In the genomic region with DNA sequence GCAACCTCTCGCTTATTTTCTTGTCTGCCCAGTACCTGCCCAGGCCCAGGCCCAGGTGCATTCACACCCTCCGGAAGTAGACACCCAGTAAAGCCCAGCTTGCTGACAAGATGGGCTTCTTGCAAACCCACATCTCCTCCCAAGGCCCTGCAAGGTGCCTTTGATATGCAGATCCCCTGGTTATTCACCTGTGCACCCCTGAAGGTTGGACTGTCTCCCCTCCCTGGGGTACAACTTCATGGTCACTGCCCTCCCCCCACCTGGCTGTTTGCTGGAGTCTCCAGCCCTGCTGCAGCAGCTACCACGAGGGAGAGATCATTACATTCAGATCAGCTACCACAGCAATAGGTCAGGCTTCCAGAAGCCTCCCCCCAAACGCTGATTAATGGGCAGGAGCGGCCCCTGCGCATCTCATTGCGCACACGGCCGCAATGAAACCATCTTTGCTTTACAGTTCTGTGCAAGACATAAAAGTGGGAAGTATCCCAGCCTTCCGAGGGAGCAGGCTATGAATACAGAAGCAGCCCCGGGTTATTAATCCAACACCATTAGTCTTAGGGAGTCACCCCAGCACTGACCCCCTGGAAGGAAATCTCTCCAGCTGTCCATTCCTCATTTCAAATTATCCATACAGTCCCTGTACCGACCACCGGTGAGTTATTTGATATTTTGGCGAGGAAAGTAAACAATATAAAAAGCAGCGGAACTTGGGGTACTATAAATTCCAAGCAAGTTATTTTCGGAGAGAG, we compare ENCODE assay signal across 18 mouse cellular contexts.
DNase-seq lines count a peak whose midpoint lies in the region; ATAC-seq and TF ChIP-seq lines count a peak whose summit lies in the region.
"Had no signal": no experiment of that assay in that cellular context is flagged by ENCODE, and none has a peak within 500 bp of the region (broad histone marks: within the 10 kb centered on the region; RNA-seq: fewer than 3 reads in every experiment).

No protein-coding gene starts in this region.

- peak overlapping the region; percentile 70 for H3K27ac ChIP-seq in neural tube, embryonic 11.5 days (ENCODE audit: low read depth, low read length)
- H3K27ac ChIP-seq in hindbrain, embryonic 15.5 days (replicated peaks) = peak overlapping the region; percentile 56; the same call in 1 of the 2 replicates
- H3K27ac ChIP-seq in midbrain, embryonic 14.5 days (replicated peaks; ENCODE audit: low read depth, low read length) = peak overlapping the region; percentile 52; the same call in 1 of the 2 replicates
- peak overlapping the region; percentile 58 for H3K27ac ChIP-seq in olfactory bulb, adult 2 months (ENCODE audit: insufficient read depth, low read depth, low read length)
- H3K27ac ChIP-seq in heart, adult 2 months = no peak overlapping the region
- no peak overlapping the region for H3K27ac ChIP-seq in liver, embryonic 12.5 days
- H3K27ac ChIP-seq: embryonic facial prominence, embryonic 15.5 days; heart, embryonic 13.5 days; limb, embryonic 13.5 days; liver, embryonic 15.5 days had no signal

- no peak overlapping the region for H3K9ac ChIP-seq in neural tube, embryonic 11.5 days (ENCODE audit: low read length)
- no peak overlapping the region for H3K9ac ChIP-seq in hindbrain, embryonic 15.5 days
- peak overlapping the region; percentile 23; the same call in 1 of the 2 replicates for H3K9ac ChIP-seq in midbrain, embryonic 14.5 days (replicated peaks; ENCODE audit: low read length)
- H3K9ac ChIP-seq in heart, adult 2 months (ENCODE audit: low read depth, low read length) = no peak overlapping the region
- no peak overlapping the region for H3K9ac ChIP-seq in liver, embryonic 12.5 days
- H3K9ac ChIP-seq: embryonic facial prominence, embryonic 15.5 days; heart, embryonic 13.5 days; limb, embryonic 13.5 days; liver, embryonic 15.5 days had no signal

- no peaks in the 10 kb centered on the region for H3K79me2 ChIP-seq in heart, adult 2 months (replicated peaks; ENCODE audit: control insufficient read depth, insufficient read depth, low read length)

- no peak for TF ChIP-seq EP300 in heart, adult 2 months (IDR thresholded peaks at IDR 0.05; ENCODE audit: insufficient read depth, low read depth, low read length)

- WGBS in neural tube, embryonic 11.5 days = 46% methylated on average over 16 of the region's 16 CpGs
- WGBS in hindbrain, embryonic 15.5 days = 36% methylated on average over 16 of the region's 16 CpGs
- 53% methylated on average over 16 of the region's 16 CpGs for WGBS in midbrain, embryonic 14.5 days
- WGBS in olfactory bulb, adult 2 months = 38% methylated on average over 16 of the region's 16 CpGs
- 72% methylated on average over 16 of the region's 16 CpGs for WGBS in heart, adult 2 months
- WGBS in liver, embryonic 12.5 days (ENCODE audit: insufficient replicate concordance) = 61% methylated on average over 16 of the region's 16 CpGs

- no peaks in the 10 kb centered on the region for H3K36me3 ChIP-seq in neural tube, embryonic 11.5 days (ENCODE audit: control insufficient read depth, insufficient read depth, low read length)
- no peaks in the 10 kb centered on the region for H3K36me3 ChIP-seq in hindbrain, embryonic 15.5 days
- no peaks in the 10 kb centered on the region for H3K36me3 ChIP-seq in midbrain, embryonic 14.5 days (ENCODE audit: control insufficient read depth, insufficient read depth, low read length)
- no peaks in the 10 kb centered on the region for H3K36me3 ChIP-seq in heart, adult 2 months (ENCODE audit: control insufficient read depth, insufficient read depth, low read length)
- H3K36me3 ChIP-seq in liver, embryonic 12.5 days = no peaks in the 10 kb centered on the region
- H3K36me3 ChIP-seq: embryonic facial prominence, embryonic 15.5 days; G1E; heart, embryonic 13.5 days; limb, embryonic 13.5 days; liver, embryonic 15.5 days had no signal

- no peaks in the 10 kb centered on the region for H3K9me3 ChIP-seq in neural tube, embryonic 11.5 days (ENCODE audit: control insufficient read depth, low read length)
- no peaks in the 10 kb centered on the region for H3K9me3 ChIP-seq in hindbrain, embryonic 15.5 days
- no peaks in the 10 kb centered on the region for H3K9me3 ChIP-seq in midbrain, embryonic 14.5 days (ENCODE audit: control insufficient read depth, low read length)
- H3K9me3 ChIP-seq in liver, embryonic 12.5 days (replicated peaks) = no peaks in the 10 kb centered on the region
- H3K9me3 ChIP-seq: embryonic facial prominence, embryonic 15.5 days; heart, embryonic 13.5 days; limb, embryonic 13.5 days; liver, embryonic 15.5 days had no signal

- ATAC-seq in neural tube, embryonic 11.5 days (ENCODE audit: insufficient read depth, low FRiP score, low TSS enrichment) = peak; percentile 31; the same call in 1 of the 2 replicates
- no peak for ATAC-seq in hindbrain, embryonic 15.5 days (ENCODE audit: low FRiP score, low read depth)
- ATAC-seq in midbrain, embryonic 14.5 days (ENCODE audit: low FRiP score, low TSS enrichment) = no peak
- no peak for ATAC-seq in liver, embryonic 12.5 days
- ATAC-seq: intestine, postnatal 0 days; lung, postnatal 0 days had no signal

- DNase-seq in neural tube, embryonic 11.5 days (ENCODE audit: low spot score) = peak; percentile 35
- DNase-seq in neural tube, embryonic 10.5 days (ENCODE audit: extremely low spot score, low spot score) = no peak
- DNase-seq in midbrain, embryonic 14.5 days = peak; percentile 42
- no peak for DNase-seq in heart, adult 2 months
- DNase-seq in thymus, postnatal 14 days = no peak
- DNase-seq: embryo, embryonic 11 days; heart, postnatal 36 days; thymus, postnatal 25 days had no signal

- H3K4me2 ChIP-seq in neural tube, embryonic 11.5 days (ENCODE audit: low read depth) = no peak overlapping the region
- no peak overlapping the region for H3K4me2 ChIP-seq in hindbrain, embryonic 15.5 days
- no peak overlapping the region for H3K4me2 ChIP-seq in midbrain, embryonic 14.5 days (ENCODE audit: low read length)
- H3K4me2 ChIP-seq in liver, embryonic 12.5 days = no peak overlapping the region
- H3K4me2 ChIP-seq: embryonic facial prominence, embryonic 15.5 days; heart, embryonic 13.5 days; limb, embryonic 13.5 days; liver, embryonic 15.5 days had no signal

- TF ChIP-seq POLR2A in olfactory bulb, adult 2 months (IDR thresholded peaks at IDR 0.05; ENCODE audit: insufficient read depth, low read depth, low read length) = no peak
- no peak for TF ChIP-seq POLR2A in heart, adult 2 months (IDR thresholded peaks at IDR 0.05; ENCODE audit: insufficient read depth, low read depth, low read length)

- H3K4me3 ChIP-seq in neural tube, embryonic 11.5 days (ENCODE audit: low read depth, low read length) = no peak overlapping the region
- H3K4me3 ChIP-seq in hindbrain, embryonic 15.5 days = no peak overlapping the region
- H3K4me3 ChIP-seq in midbrain, embryonic 14.5 days (replicated peaks; ENCODE audit: low read depth, low read length) = no peak overlapping the region
- H3K4me3 ChIP-seq in olfactory bulb, adult 2 months (ENCODE audit: insufficient read depth, low read depth, low read length) = no peak overlapping the region
- no peak overlapping the region for H3K4me3 ChIP-seq in heart, adult 2 months
- no peak overlapping the region for H3K4me3 ChIP-seq in liver, embryonic 12.5 days
- H3K4me3 ChIP-seq: embryonic facial prominence, embryonic 15.5 days; heart, embryonic 13.5 days; limb, embryonic 13.5 days; liver, embryonic 15.5 days had no signal

- intact Hi-C loops in heart, adult 2 months (cut with DNase I) = no loop called here

- no peak for TF ChIP-seq CTCF in olfactory bulb, adult 2 months (IDR thresholded peaks at IDR 0.05; ENCODE audit: insufficient read depth, low read depth, low read length)
- no peak for TF ChIP-seq CTCF in heart, adult 2 months (IDR thresholded peaks at IDR 0.05)

- H3K4me1 ChIP-seq in neural tube, embryonic 11.5 days (ENCODE audit: control insufficient read depth, insufficient read depth, low read length) = peaks cover 16% of the 10 kb centered on the region; the same call in 1 of the 2 replicates
- H3K4me1 ChIP-seq in hindbrain, embryonic 15.5 days (replicated peaks) = peaks cover 27% of the 10 kb centered on the region
- H3K4me1 ChIP-seq in midbrain, embryonic 14.5 days (ENCODE audit: control insufficient read depth, insufficient read depth, low read length) = peaks cover 22% of the 10 kb centered on the region
- H3K4me1 ChIP-seq in olfactory bulb, adult 2 months (ENCODE audit: control insufficient read depth, insufficient read depth, low read length) = peaks cover 25% of the 10 kb centered on the region
- H3K4me1 ChIP-seq in heart, adult 2 months (ENCODE audit: control insufficient read depth, insufficient read depth, low read length) = peaks cover under 1% of the 10 kb centered on the region; the same call in 1 of the 2 replicates
- H3K4me1 ChIP-seq in liver, embryonic 12.5 days = no peaks in the 10 kb centered on the region
- H3K4me1 ChIP-seq: embryonic facial prominence, embryonic 15.5 days; heart, embryonic 13.5 days; liver, embryonic 15.5 days had no signal

- H3K27me3 ChIP-seq in neural tube, embryonic 11.5 days (ENCODE audit: control insufficient read depth, insufficient read depth, low read length) = no peaks in the 10 kb centered on the region
- no peaks in the 10 kb centered on the region for H3K27me3 ChIP-seq in hindbrain, embryonic 15.5 days
- H3K27me3 ChIP-seq in midbrain, embryonic 14.5 days (ENCODE audit: control insufficient read depth, insufficient read depth, low read length) = no peaks in the 10 kb centered on the region
- no peaks in the 10 kb centered on the region for H3K27me3 ChIP-seq in heart, adult 2 months (ENCODE audit: control insufficient read depth, insufficient read depth, low read length)
- H3K27me3 ChIP-seq in liver, embryonic 12.5 days (replicated peaks) = no peaks in the 10 kb centered on the region
- H3K27me3 ChIP-seq: embryonic facial prominence, embryonic 15.5 days; heart, embryonic 13.5 days; limb, embryonic 13.5 days; liver, embryonic 15.5 days had no signal

Comparison
In these comparisons a context has a peak if more than half of its experiments do, and no peak if none do; other contexts are left out.
1. DNase-seq: peak in neural tube, embryonic 11.5 days (single experiment) and midbrain, embryonic 14.5 days (single experiment); none in neural tube, embryonic 10.5 days (single experiment), heart, adult 2 months (0 of 2) and thymus, postnatal 14 days (single experiment).
2. H3K27ac ChIP-seq: peak in neural tube, embryonic 11.5 days (single experiment), hindbrain, embryonic 15.5 days (single experiment), midbrain, embryonic 14.5 days (single experiment) and olfactory bulb, adult 2 months (single experiment); none in heart, adult 2 months (single experiment) and liver, embryonic 12.5 days (single experiment).